Mouse (Mus musculus): ENCODE measurements around the gene Gm20821. TPM values are rescaled to one million over a fixed set of nuclear protein-coding genes. Genes with fewer than 3 reads are reported as not detected.
"Not testable (repeated sequence)": the region's sequence is repeated elsewhere in the genome, so short reads cannot be mapped to it uniquely, and the experiment has no call there.

The Gm20821 gene
- total RNA-seq (2021), result not detected

- DNase-seq, result not testable (repeated sequence)
These were observed at the start of gene Gm20821 for GRCm38 (mm10) chrY:9781504-9781903. TSS of gene Gm20821 (plus strand) at chrY:9781804.
